Mouse (Mus musculus) spleen, adult 18-20 months (tissue): Measurements from ENCODE around the gene Nat8f2.
"Not testable (repeated sequence)": the region's sequence is repeated elsewhere in the genome, so short reads cannot be mapped to it uniquely, and the experiment has no call there.

Experiments
- DNase-seq, 2 experiments: peaks; one replicate each; pipeline ENCODE4 v3.0.0; 2022; ENCODE audit warnings: mixed read lengths in 2 of 2

The Nat8f2 gene

DNA sequence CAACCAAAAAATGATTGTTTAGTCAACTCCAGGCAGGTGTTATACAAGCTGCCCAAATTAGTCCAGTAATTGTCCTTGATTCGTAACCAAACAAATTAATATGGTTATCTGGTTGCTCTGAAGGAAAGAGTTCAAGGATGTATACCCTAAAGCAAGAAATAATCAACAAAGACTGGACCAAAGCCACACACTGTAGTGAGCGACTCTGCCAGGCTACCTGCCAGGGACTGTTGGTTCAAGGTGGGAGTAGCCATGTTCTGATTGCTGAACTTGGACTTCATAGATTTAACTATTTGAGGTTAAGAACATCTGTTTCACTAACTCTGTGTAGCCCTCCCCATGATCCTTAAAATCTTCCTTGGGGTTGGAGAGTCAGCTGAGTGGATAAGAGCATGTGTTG lies 5.8 kb downstream of the Nat8f2 start:
- DNase-seq, result no peak

DNA sequence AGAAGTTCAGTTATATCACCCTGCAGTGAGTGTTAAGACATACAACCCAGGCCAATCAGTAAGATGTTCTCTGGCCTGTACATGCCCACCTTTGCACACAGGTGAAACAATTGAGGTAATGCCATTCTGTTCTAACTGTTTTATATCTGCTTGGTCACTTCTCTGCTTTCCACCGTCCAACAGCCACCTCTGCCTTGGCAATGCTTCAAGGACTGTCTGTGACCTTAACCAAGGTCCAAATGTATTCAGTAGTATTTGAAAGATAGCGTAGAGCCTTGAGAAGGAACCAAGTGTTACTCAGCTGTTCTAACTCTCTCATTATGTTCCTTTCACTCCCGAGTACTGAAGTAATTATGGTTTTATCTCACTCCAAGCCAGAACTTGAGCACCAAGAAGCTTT lies 6.4 kb downstream of the Nat8f2 start:
- DNase-seq, result no peak

DNA sequence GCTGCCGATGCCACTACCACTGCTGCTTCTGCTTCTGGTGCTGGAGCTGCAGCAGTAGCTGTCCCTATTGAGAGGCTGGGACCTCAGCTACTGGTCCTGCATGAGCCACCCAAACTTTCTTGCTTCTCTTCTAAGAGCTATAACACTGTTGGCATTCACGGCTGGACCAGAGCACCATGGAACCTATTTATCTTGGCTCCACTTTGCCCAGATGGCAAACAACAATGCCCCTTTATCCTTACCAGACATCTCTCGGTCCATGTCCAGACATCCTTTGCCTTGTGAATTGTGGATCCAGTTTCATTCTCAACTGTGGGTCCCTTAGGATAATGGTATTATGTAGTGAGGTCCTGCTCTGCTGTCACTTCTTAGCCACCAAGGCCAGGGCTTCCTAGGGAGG lies 7.7 kb downstream of the Nat8f2 start:
- no peak for DNase-seq

DNA sequence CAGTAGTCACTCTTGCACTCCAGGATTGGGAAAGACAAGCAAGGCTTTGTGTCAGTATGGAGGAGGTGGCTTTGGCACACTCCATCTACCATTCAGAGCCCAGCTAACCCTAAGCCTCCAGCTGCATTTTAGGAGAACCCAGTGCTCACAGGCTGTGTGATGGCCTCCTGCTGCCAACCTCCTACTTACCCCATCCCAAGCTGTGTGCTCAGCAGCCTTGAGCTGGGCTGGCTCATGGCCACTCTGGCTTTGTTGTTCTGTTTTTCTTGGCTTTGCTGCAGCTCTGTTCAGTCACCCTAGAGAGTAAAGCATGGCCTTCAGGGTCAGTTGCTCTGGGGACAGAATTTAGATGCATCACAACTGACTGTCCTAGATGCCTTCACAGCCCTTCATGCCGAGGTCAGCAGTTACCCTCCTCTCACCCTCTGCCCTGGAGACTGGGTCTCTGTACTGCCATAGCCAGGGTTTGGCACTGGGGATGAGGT lies 12.7 kb downstream of the Nat8f2 start:
- DNase-seq, result no peak

DNA sequence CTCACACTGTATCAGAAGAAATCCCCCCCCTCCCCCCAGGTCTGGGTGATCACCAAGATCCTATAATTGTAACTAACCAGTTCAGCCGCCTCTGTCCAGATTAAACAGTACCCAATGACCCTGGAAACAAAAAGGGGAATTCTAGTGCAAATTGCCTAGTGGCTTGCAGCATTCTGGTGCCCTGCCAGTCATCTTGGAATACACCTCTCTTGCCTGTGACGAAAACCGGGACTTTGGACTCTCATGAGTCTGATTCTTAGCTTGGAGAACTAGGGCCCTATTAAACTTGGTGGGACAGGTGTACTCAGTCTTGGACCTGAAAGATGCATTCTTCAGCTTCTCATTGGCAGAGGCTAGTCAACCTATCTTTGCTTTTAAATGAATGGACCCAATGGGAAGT lies 15.5 kb downstream of the Nat8f2 start:
- no peak for DNase-seq

DNA sequence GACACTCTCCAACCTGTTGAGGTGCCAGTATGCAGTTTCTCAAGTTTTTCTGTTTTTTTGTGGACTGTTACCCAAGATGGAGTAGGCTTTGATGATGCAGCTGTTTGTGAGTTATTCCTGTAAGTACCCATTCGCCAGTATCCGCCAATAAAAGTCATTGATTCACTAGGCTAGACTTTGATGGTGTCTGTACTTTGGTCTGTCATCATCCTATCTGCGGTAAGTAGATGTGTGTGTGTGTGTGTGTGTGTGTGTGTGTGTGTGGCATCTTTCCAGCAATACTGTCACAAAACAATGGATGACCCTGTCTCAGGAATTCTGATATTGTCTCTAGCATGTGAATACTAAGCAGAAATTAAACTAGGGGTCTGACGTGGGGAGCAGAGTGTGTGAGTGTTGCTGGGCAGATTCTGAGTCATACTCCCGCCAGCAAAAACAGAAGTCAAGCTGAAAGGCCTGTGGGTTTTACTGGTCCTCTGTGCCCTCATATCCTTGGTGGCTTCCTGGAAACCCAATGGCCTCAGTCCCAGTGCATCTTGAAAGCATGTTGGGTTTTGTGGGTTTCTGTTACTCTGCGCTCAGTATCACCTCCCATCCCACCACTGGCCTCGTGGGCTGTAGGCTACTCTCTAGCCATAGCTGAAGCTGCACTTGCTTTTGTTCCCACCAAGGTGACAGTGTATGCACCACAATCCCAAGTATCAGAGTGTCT lies 17.7 kb downstream of the Nat8f2 start:
- no peak for DNase-seq

DNA sequence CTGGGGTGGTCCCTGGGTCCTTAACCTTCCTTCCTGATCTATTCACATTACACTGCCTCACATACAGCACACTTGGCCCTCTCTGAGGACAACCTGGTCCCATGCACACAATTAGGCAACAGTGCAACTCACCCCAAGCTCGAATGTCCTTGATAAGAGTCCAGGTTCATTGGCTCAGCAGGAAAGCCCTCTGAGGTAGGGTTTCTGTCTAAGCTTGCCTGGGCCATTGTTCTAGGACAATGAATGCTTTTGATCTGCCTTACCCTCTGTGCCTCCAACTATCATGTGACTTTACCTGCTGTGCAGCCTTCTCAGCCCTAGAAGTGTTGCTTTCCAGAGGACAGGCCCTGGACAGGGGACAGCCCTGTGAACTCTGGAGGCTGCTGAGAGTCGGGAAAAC lies 19.7 kb downstream of the Nat8f2 start:
- DNase-seq, result no peak

DNA sequence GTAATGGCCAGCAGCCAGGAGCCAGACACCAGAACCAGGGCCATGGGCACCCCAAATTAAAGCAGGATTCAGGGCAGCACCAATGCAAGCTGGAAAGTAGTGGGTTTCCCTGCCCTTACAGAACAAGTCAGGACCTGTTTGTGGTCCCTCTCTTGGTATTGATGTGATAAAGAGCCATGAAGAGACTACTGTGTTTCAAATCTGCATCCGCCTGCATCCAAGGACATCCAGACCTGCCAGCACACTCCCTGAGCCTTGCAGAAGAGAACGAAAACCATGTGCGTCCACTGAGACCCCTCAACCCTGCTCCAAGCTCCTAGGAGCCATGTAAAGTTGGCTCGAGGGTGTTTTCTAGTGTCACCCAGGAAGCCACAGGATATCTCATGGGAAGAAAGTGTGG lies 20.8 kb downstream of the Nat8f2 start:
- no peak for DNase-seq

DNA sequence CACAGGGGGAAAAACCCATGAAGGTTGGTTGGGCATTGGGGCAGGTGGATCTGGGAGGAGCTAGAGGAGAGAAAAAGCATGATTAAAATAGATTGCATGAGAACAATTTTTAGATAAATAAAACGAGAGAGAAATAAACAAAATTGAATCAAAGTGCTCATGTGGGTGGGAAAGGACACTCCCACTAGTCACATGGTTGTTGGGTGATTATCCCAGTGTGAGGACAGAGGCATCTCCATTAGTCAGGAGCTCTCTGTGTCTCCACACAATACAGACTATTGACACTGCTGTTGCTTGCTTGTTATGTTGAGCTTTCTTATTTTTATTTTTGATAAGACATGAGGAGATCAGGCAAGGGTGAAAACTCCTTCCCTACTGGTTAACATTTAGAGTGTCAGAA lies 22.0 kb downstream of the Nat8f2 start:
- no peak for DNase-seq

DNA sequence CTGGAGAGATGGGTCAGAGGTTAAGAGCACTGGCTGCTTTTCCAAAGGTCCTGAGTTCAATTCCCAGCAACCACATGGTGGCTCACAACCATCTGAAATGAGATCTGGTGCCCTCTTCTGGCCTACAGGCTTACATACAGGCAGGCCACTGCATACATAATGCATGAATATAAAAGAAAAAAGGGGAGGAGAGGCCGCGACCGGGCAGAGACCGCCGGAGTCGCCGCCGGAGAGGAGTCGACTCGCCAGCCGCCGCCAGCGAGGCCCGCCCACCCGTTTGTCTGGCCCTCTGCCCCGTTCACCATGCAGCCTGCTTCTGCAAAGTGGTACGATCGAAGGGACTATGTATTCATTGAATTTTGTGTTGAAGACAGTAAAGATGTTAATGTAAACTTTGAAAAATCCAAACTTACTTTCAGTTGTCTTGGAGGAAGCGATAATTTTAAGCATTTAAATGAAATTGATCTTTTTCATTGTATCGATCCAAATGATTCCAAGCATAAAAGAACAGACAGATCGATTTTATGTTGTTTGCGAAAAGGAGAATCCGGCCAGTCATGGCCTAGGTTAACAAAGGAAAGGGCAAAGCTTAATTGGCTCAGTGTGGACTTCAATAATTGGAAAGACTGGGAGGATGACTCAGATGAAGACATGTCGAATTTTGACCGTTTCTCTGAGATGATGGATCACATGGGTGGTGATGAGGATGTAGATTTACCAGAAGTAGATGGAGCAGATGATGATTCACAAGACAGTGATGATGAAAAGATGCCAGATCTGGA lies 25.1 kb downstream of the Nat8f2 start:
- not testable (repeated sequence) for DNase-seq

DNA sequence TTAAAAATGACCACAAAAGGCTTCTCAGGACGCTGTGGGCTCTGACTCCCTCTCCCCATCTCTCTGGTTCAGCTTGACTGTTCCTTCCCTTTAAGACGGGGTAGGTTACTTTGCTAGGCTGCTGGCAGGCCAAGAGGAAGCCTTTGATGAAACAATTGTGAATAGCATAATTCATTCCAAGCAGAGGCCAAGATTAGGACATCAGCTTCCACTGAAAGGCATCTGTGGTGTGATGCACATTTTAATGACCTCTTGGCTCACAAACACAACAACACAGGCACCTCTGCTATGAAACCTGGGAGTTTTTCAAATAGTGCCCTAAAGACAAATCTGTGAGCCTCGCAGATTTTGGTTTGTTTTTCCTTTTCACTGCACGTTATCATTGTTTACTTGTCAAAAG lies 29.0 kb downstream of the Nat8f2 start:
- no peak for DNase-seq

DNA sequence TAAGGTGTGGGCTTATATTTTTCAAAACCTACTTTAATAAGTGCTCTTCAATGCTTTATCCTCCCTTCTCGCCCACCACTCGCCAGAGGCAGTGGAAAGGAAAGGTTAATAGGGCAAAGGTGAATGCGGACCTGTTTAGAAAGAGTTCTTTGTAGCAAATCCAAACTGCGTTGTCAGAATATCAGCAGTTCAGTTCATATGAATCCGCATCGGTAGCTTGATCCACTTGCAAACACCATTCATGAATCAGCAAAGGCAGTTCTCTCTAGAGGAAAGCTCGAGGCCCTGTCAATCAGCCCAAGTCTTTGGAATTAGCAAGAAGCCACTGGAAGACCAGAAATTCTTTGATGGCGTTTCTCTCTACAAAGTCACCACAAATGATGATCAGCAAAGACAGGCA lies 30.3 kb downstream of the Nat8f2 start:
- no peak for DNase-seq

DNA sequence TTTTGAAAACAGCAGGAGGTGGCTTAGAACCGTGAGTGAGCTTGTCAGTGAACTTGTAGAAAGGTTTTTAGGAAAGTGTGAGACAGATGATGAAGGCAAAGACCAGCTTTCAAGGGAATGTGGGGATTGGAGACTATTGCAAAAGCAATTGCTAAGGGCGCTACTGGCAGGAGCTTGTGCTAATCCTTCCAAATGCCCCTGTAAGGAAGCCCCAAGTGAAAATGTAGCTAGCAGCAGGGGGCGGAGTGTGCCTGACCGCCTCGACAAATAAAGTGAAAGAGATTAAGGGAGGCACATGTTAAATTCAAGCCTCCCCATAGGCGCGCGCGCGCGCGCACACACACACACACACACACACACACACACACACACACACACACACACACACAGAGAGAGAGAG lies 31.7 kb downstream of the Nat8f2 start:
- not testable (repeated sequence) for DNase-seq

DNA sequence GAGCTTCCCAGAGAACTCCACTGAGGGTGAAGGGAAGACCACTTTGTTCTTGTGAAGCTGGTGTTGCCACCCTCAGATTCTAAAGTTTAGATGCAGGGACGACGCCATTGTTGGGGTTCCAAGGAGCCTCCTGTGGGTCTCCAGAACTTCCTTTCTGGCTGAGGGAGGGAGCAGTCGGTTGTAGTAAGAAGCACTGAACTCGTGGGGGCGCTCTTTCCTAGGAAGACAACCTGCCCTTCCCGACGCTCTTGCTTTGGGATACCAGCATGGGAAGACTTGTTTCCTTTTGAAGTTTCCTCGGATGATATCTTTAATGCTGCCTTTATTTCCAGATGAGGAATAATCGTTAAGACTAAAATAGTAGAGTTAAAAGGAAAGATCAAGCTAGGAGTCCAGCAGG lies 32.1 kb downstream of the Nat8f2 start:
- peak in 1 of 2 experiments; percentile 25 for DNase-seq

DNA sequence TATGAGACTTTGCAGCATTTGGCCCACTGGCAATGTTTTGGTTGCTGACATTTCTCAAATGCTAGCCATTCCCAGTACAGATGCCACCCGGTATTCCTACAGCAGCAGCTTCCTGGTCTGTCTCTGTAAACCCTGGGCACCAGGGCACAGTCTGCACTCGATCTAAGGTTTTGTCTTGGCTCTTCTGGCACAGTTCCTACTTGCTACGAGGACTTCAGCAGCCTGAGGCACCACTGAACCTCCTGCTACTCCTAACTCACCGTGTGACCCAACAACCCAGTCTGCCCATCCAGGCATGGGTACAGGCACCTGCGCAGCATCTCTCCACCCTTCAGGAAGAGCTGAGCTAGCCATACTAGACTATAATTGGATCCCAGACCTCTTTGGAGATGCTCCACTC lies 32.9 kb downstream of the Nat8f2 start:
- DNase-seq, result not testable (repeated sequence)

DNA sequence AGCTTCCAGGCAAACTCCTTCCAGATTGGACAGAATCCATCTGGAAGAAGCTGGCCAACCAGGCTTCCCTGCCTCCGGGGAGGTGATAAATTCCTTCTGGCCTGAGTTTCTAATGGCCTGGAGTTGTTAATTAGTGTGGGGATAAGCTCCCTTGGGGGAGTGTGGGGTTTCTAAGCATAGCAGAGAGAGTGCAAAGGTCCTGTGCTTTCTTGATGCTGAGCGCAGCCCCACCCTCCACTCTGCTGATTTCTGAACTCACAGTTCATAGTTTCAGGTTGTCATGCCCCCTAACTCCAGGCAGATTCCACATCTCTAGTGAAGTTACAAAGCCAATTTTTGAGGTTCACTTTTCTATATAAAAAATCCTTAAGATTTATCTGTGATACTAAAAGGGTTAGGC lies 33.9 kb downstream of the Nat8f2 start:
- DNase-seq, result not testable (repeated sequence)

DNA sequence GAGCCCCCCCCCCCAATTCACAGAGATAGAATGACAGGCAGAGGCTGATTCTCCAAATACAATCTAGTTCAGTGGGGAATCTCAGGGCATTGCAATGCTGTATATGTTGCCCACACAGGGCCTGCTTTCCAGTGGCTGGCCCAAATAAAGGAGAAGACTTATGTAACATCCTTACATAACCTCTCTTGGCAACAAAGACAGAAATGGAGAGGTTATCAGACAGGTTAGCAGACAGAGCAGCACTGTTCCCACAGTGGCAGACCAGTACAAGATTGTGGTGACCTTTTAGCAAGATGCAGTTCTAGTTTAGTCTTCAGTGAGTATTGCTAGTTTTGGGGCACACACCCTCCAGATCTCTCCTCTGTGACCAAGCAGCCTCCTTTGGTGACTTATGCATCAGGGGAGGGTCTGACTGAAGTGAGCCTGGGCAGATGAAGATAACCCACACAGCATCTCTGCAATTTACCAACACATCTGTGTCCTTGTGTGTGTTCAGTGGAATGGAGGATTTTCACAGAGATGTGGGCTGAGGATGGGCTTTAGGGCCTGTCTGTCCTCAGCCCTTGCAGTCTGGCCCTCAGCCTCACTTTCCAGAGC lies 34.4 kb downstream of the Nat8f2 start:
- DNase-seq, result not testable (repeated sequence)

DNA sequence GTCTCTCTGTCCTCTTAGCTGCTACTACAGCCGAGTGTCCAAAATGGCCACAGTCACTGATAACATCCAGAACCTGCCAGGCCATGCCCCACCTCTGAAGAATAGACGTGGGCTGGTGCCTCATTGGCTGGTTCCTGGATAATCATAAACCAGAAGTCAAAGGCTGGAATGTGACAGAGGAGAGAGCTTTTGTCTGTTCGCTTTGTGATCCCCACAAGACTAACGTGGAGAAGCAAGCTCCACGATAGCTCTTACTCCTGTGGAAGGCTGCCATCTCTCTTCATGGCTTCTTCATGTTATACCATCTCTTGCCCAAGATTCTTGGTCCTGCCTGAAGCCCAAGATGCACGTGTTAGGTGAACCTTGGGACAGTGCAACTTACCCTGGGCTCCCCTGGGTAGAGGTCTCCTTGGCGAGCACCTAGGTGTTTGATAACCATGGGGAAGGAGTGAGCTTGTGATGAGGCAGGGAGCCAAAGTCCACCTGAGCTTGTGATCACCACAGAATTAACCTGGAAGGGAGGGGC lies 37.1 kb downstream of the Nat8f2 start, which contains the start of gene Nat8:
Gene Nat8, minus strand, starts transcription at position 287 of the 526 bp plus-strand sequence.
- no peak for DNase-seq

DNA sequence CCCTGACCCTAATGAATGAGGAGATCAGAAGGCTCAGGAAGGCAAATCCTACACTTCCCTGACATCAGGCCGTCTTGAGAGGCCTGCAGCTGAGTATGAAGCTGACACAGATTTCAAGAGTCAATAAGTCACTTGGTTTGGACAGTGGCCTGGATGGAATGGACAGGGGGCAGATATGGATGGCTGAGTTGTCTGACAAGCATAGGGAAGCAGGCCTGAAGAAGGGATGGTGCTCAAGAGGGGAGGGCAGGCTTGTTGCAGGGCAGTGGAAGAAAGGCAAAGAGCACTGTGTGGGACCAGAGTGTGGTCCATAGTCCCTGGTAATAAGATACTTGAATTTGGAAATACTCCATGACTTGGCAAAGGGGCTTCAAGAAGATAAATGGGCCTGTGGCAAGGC lies 39.5 kb downstream of the Nat8f2 start:
- no peak for DNase-seq

DNA sequence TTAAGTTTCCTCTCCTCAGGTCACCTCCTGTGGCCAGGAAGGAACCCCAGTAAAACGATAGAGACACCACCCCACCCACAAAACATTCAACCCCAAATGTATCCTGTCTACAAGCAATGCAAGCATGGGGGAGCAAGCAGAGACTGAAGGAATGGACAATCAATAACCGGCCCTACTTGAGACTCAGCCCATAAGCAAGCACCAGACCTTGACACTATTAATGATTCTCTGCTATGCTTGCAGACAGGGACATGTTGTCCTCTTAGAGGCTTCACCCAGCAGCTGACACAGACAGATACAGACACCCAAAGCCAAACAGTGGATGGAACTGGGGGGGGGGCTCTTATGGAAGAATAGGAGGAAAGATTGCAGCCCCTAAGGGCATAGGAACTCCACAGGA lies 43.1 kb downstream of the Nat8f2 start:
- no peak for DNase-seq

DNA sequence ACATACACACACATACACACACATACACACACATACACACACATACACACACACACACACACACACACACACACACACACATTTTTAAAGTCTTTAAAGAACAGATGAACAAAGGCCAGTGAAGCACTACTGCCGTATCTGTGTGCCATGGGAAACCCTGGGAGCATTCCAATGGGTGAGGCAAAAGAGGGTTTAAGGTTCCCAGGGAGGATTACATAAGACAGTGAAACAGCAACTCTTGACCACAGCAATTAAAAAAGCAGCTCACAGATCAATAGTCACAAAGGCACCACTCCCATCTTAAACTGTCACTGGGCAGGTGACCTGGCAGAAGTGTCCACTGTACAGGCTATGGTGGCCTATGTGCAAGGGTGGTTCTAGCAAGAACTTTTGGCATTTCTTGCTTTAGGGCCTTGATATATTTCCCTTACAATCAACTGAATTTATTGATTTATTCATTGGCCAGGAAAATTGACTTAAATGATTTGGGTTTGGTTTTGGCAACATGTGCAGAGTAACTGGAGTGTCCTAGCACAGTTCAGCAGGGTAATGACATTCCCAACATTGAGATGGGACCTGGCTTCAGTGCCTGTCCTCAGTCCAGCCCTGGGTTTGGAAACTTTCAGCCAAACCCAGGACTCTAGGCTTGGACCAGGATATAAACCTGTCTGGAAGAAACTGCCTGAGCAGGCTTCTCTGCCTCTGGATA lies 45.4 kb downstream of the Nat8f2 start:
- no peak for DNase-seq

DNA sequence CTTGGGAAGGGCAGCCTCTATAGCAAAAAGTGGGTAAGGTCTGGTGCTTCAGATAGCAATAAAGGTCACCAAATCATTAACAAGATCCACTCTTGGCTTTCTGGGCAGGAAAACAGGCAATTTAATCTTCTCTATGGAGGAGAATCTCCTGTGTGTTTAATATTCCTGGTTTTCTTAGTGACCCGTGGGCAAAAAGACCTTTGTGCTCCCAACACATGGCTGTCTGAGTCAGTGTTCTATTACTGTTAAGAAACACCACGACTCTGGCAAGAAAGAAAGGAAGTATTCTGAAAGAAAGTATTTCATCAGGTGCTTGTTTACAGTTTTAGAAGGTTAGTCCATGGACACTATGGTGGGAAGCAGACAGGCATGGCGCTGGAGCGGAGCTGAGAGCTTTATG lies 46.7 kb downstream of the Nat8f2 start:
- DNase-seq, result no peak

DNA sequence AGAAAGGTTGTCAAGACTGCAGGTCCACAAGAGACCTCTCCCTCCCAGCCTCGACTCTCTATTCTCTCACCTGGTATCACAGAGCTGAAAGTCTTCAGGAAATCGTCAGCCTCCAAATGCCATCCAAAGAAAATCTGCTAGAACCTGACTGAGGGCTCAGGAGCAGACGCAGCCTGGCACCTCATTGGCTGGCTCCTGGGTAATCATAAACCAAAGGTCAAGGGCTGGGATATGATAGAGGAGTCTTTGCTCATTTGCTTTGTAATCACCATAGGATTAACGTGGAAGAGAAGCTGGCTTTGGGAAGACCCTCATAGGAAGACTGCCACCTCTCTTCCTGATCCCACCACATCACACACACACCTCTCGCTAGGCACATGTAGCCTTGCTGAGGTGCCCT lies 48.1 kb downstream of the Nat8f2 start, which contains the start of the genes Nat8f6 and Nat8f5:
Gene Nat8f6, minus strand, starts transcription at position 118 of the 400 bp plus-strand sequence.
Gene Nat8f5, minus strand, starts transcription at position 136 of the 400 bp plus-strand sequence.
- DNase-seq, result no peak
